Mouse (Mus musculus) mouse trophoblast stem cell (cell line): ENCODE results near the gene Pnmt.

ENCODE experiments used
- in situ Hi-C, 2 experiments: fragments of 300-500 bp; cut with MseI, MboI; formaldehyde crosslinking; loops; 2 replicates in 1 of 2; 3 replicates in 1 of 2; pipeline ENCODE4 v1.15.1; 2025

The Pnmt gene

GRCm38 (mm10) chr11:98385638-98386585 is at the start of gene Pnmt:
Gene Pnmt (plus strand): TSS chr11:98386450.
- in situ Hi-C loops: no loop called here

- in situ Hi-C loops: no loop called here
These were observed 47.7 kb upstream of the Pnmt start for GRCm38 (mm10) chr11:98338507-98338961.

GRCm38 (mm10) chr11:98339071-98339501 is 47.2 kb upstream of the Pnmt start:
- in situ Hi-C loops: no loop called here

- in situ Hi-C loops: no loop called here
These were observed 46.5 kb upstream of the Pnmt start for GRCm38 (mm10) chr11:98339679-98340287.

- in situ Hi-C loops: no loop called here
These were observed 45.7 kb upstream of the Pnmt start for GRCm38 (mm10) chr11:98340597-98340996.

GRCm38 (mm10) chr11:98341174-98341573 is 45.1 kb upstream of the Pnmt start:
- in situ Hi-C loops: no loop called here

- in situ Hi-C loops: no loop called here
These were observed 44.0 kb upstream of the Pnmt start for GRCm38 (mm10) chr11:98342000-98342945.

- in situ Hi-C loops: no loop called here
These were observed 41.0 kb upstream of the Pnmt start for GRCm38 (mm10) chr11:98345253-98345652.

- in situ Hi-C loops: no loop called here
These were observed 40.1 kb upstream of the Pnmt start for GRCm38 (mm10) chr11:98346168-98346567.

GRCm38 (mm10) chr11:98347385-98348082 is 38.7 kb upstream of the Pnmt start:
- in situ Hi-C loops: no loop called here

- in situ Hi-C loops: no loop called here
These were observed 37.9 kb upstream of the Pnmt start, which contains the start of gene Ppp1r1b for GRCm38 (mm10) chr11:98348083-98348961. Gene Ppp1r1b (plus strand): TSS chr11:98348404.

GRCm38 (mm10) chr11:98349308-98349707 is 36.9 kb upstream of the Pnmt start:
- in situ Hi-C loops: no loop called here

- in situ Hi-C loops: no loop called here
These were observed 33.8 kb upstream of the Pnmt start for GRCm38 (mm10) chr11:98352272-98352990.

- in situ Hi-C loops: no loop called here
These were observed 32.5 kb upstream of the Pnmt start for GRCm38 (mm10) chr11:98353651-98354211.

- in situ Hi-C loops: no loop called here
These were observed 31.8 kb upstream of the Pnmt start for GRCm38 (mm10) chr11:98354445-98354844.

GRCm38 (mm10) chr11:98355732-98356299 is 30.4 kb upstream of the Pnmt start:
- in situ Hi-C loops: no loop called here

GRCm38 (mm10) chr11:98356625-98357394 is 29.4 kb upstream of the Pnmt start:
- in situ Hi-C loops: no loop called here
